Mouse (Mus musculus) kidney, adult 2 months (tissue): ENCODE data around the gene Iars2. TPM values are rescaled to one million over a fixed set of nuclear protein-coding genes. Genes with fewer than 3 reads are reported as not detected.

Experiments
- DNase-seq: peaks from one replicate; pipeline ENCODE4 v3.0.0; 2021
- H3K27ac ChIP-seq: fragments of 200-500 bp; 2 replicates; pipeline ENCODE4 v1.5.1; 2012; ENCODE audit warnings: low read depth, low read length, control low read depth, inconsistent platforms; ENCODE audit not compliant: insufficient read depth
- H3K27me3 ChIP-seq: fragments of 200-500 bp; replicated peaks from 2 replicates; pipeline ENCODE4 v1.6.1; 2012; ENCODE audit warnings: mild to moderate bottlenecking, moderate library complexity, low read length, inconsistent platforms; ENCODE audit not compliant: control insufficient read depth, insufficient read depth
- H3K36me3 ChIP-seq: fragments of 200-500 bp; 2 replicates; pipeline ENCODE4 v1.6.1; 2012; ENCODE audit warnings: mild to moderate bottlenecking, moderate library complexity, low read length, inconsistent platforms; ENCODE audit not compliant: control insufficient read depth, insufficient read depth
- H3K4me1 ChIP-seq: fragments of 200-500 bp; 2 replicates; pipeline ENCODE4 v1.6.1; 2011; ENCODE audit warnings: low read length; ENCODE audit not compliant: control insufficient read depth, insufficient read depth
- H3K4me3 ChIP-seq: fragments of 200-500 bp; 2 replicates; pipeline ENCODE4 v1.5.1; 2011; ENCODE audit warnings: mild to moderate bottlenecking, low read depth, low read length, control low read depth; ENCODE audit not compliant: insufficient read depth
- CTCF ChIP-seq: fragments of 200-500 bp; conservative IDR thresholded peaks from 2 replicates; pipeline ENCODE4 v1.5.1; 2011; ENCODE audit warnings: low read depth, mild to moderate bottlenecking, control low read depth, low read length, moderate library complexity, mixed read lengths; ENCODE audit not compliant: insufficient read depth, insufficient read length
- POLR2A ChIP-seq: fragments of 200-500 bp; IDR thresholded peaks from one replicate; pipeline ENCODE4 v1.6.1; 2011; ENCODE audit warnings: low read depth, low read length, control low read depth
- WGBS: fragments of 180-500 bp; shearing (Covaris S2); methylation state at CpG from one replicate; pipeline ENCODE4 v1.1.7; 2018; 5-methylcytosine and 5-hydroxymethylcytosine counted together
- polyA plus RNA-seq: library from polyadenylated mRNA; depleted of rRNA; stranded (reverse); fragments of >200 nt; gene quantifications from 2 replicates; pipeline ENCODE4 v1.2.3, GENCODE M21; 2012

The Iars2 gene
- polyA plus RNA-seq, 1 experiment: 37.7 TPM

- Histone ChIP-seq H3K27me3 (no peaks in the 10 kb centered on the region), H3K4me3 (no peak overlapping the region), H3K4me1 (no peaks in the 10 kb centered on the region), H3K36me3 (peaks cover 4% of the 10 kb centered on the region; the same call in 1 of the 2 replicates), H3K27ac (no peak overlapping the region)
- TF ChIP-seq POLR2A (no peak), CTCF (no peak)
- DNase-seq: no peak
- WGBS: 87% methylated on average over 9 of the region's 9 CpGs
These were observed 57.8 kb downstream of the Iars2 start for GRCm38 (mm10) chr1:185271373-185271772.

GRCm38 (mm10) chr1:185270403-185271097 lies 58.6 kb downstream of the Iars2 start:
- Histone ChIP-seq H3K27ac (no peak overlapping the region), H3K4me1 (no peaks in the 10 kb centered on the region), H3K4me3 (no peak overlapping the region), H3K36me3 (peaks cover 4% of the 10 kb centered on the region; the same call in 1 of the 2 replicates), H3K27me3 (no peaks in the 10 kb centered on the region)
- TF ChIP-seq CTCF: no peak
- no peak for TF ChIP-seq POLR2A
- WGBS: 87% methylated on average over 8 of the region's 8 CpGs
- no peak for DNase-seq

- no peak for DNase-seq
- H3K4me1 ChIP-seq: no peaks in the 10 kb centered on the region
- no peak overlapping the region for H3K27ac ChIP-seq
- TF ChIP-seq CTCF: no peak
- no peak for TF ChIP-seq POLR2A
- peaks cover 4% of the 10 kb centered on the region for H3K36me3 ChIP-seq
- no peak overlapping the region for H3K4me3 ChIP-seq
- no peaks in the 10 kb centered on the region for H3K27me3 ChIP-seq
- 89% methylated on average over 4 of the region's 4 CpGs for WGBS
These were observed 60.5 kb downstream of the Iars2 start for GRCm38 (mm10) chr1:185268675-185269074.

GRCm38 (mm10) chr1:185262565-185262964 lies 66.6 kb downstream of the Iars2 start:
- peaks cover 4% of the 10 kb centered on the region for H3K36me3 ChIP-seq
- no peaks in the 10 kb centered on the region for H3K27me3 ChIP-seq
- no peak overlapping the region for H3K27ac ChIP-seq
- no peak for DNase-seq
- no peaks in the 10 kb centered on the region for H3K4me1 ChIP-seq
- WGBS: 56% methylated on average over 14 of the region's 14 CpGs
- TF ChIP-seq POLR2A (no peak), CTCF (peak; percentile 55)
- no peak overlapping the region for H3K4me3 ChIP-seq

- no peak overlapping the region for H3K27ac ChIP-seq
- DNase-seq: peak; percentile 62
- H3K4me1 ChIP-seq: no peaks in the 10 kb centered on the region
- TF ChIP-seq POLR2A (no peak), CTCF (no peak)
- H3K27me3 ChIP-seq: no peaks in the 10 kb centered on the region
- H3K36me3 ChIP-seq: peaks cover 4% of the 10 kb centered on the region
- WGBS: 60% methylated on average over 3 of the region's 3 CpGs
- H3K4me3 ChIP-seq: no peak overlapping the region
These were observed 72.4 kb downstream of the Iars2 start for GRCm38 (mm10) chr1:185256753-185257152.

DNA sequence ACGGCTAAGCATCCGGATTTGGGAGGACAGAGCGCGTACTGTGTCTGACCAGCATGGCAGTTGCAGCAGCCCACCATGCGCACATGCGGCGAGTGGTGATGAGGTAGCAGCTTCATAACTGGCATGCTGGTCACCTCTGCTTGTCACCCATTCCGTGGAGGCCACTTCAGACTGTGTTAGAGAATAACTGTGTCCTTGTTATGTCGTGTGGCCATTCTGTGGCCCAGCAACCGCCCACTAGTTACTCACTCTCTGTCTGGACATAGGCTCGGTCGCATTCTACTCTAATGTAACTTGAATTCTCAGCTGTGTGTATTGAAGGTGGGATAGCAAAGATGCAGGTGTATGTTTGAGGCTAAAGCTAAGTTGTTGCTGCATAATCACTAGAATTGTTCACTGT lies 73.9 kb downstream of the Iars2 start:
- TF ChIP-seq CTCF (no peak), POLR2A (no peak)
- H3K27me3 ChIP-seq: no peaks in the 10 kb centered on the region
- H3K4me3 ChIP-seq: no peak overlapping the region
- no peak for DNase-seq
- no peak overlapping the region for H3K27ac ChIP-seq
- H3K4me1 ChIP-seq: no peaks in the 10 kb centered on the region
- H3K36me3 ChIP-seq: peaks cover 2% of the 10 kb centered on the region
- 96% methylated on average over 12 of the region's 12 CpGs for WGBS

- DNase-seq: peak; percentile 24
- Histone ChIP-seq H3K27ac (no peak overlapping the region), H3K27me3 (no peaks in the 10 kb centered on the region), H3K4me3 (no peak overlapping the region), H3K4me1 (no peaks in the 10 kb centered on the region), H3K36me3 (no peaks in the 10 kb centered on the region)
- WGBS: 60% methylated on average over 12 of the region's 12 CpGs
- TF ChIP-seq CTCF (no peak), POLR2A (no peak)
These were observed 75.9 kb downstream of the Iars2 start for GRCm38 (mm10) chr1:185253140-185253892.
